Mouse (Mus musculus): ENCODE data around the gene Ddx58.

DNA sequence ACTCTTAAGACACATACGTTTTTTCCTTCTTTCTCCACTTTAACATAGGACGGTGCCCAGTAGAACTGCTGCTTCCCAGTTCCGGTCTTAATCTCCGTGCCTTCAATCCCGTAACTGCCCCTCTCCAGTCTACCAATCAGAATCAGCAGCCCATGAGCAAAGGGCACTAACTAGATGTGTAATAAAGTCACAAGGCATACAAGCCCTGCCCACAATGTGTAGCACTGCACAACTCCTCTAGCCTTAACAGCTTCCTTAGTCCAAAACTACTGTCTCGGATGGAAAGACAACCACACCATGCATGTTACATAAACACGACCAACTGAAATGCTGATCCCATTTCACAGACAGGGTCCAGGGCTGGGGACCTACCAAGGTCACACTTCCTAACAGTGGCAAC, 28.1 kb upstream of the Ddx58 start:
- TF ChIP-seq GATA1 (IDR thresholded peaks at IDR 0.05; ENCODE audit: borderline replicate concordance, low read length) (no peak), FLI1 (IDR thresholded peaks at IDR 0.05; ENCODE audit: low read length) (no peak)

Data from megakaryocyte, embryonic 14.5 days (primary cell).